Mouse (Mus musculus) midbrain, embryonic 13.5 days (tissue): ENCODE data around the gene Rgs6. TPM values are rescaled to one million over a fixed set of nuclear protein-coding genes. Genes with fewer than 3 reads are reported as not detected.

ENCODE experiments used
- ATAC-seq: fragments of 200-750 bp; cut with Nextera tagmentation; 2 replicates; pipeline ENCODE4 v1.8.0; 2017; ENCODE audit warnings: mild to moderate bottlenecking, moderate TSS enrichment, moderate library complexity
- H3K27ac ChIP-seq: fragments of 300-500 bp; sonication (generic); 2 replicates; pipeline ENCODE4 v1.5.1; 2015; ENCODE audit warnings: inconsistent platforms, mild to moderate bottlenecking, moderate library complexity
- H3K27me3 ChIP-seq: fragments of 300-500 bp; sonication (generic); 2 replicates; pipeline ENCODE4 v1.6.1; 2015; ENCODE audit warnings: mild to moderate bottlenecking, inconsistent platforms
- H3K36me3 ChIP-seq: fragments of 300-500 bp; sonication (generic); 2 replicates; pipeline ENCODE4 v1.6.1; 2015; ENCODE audit warnings: mild to moderate bottlenecking, inconsistent platforms
- H3K4me1 ChIP-seq: fragments of 300-500 bp; sonication (generic); replicated peaks from 2 replicates; pipeline ENCODE4 v1.6.1; 2015; ENCODE audit warnings: inconsistent platforms
- H3K4me2 ChIP-seq: fragments of 300-500 bp; sonication (generic); replicated peaks from 2 replicates; pipeline ENCODE4 v1.6.1; 2015; ENCODE audit warnings: moderate library complexity, mild to moderate bottlenecking, inconsistent platforms
- H3K4me3 ChIP-seq: fragments of 300-500 bp; sonication (generic); replicated peaks from 2 replicates; pipeline ENCODE4 v1.5.1; 2015; ENCODE audit warnings: mild to moderate bottlenecking, inconsistent platforms
- H3K9ac ChIP-seq: fragments of 300-500 bp; sonication (generic); replicated peaks from 2 replicates; pipeline ENCODE4 v1.6.1; 2015; ENCODE audit warnings: mild to moderate bottlenecking, inconsistent platforms
- H3K9me3 ChIP-seq: fragments of 300-500 bp; sonication (generic); 2 replicates; pipeline ENCODE4 v1.6.1; 2016; ENCODE audit warnings: mild to moderate bottlenecking, inconsistent platforms
- WGBS: fragments of 180-500 bp; shearing (Covaris S2); methylation state at CpG from one replicate; pipeline ENCODE4 v1.1.7; 2015; 5-methylcytosine and 5-hydroxymethylcytosine counted together
- polyA plus RNA-seq: library from polyadenylated mRNA; unstranded; fragments of >200 nt; fragmentation: Nextera tagmentation; extraction: Ambion mirVana; gene quantifications from 2 replicates; pipeline ENCODE4 v1.2.1, GENCODE M21; 2015

Gene Rgs6
- polyA plus RNA-seq, 1 experiment from 2014 or later = 11.6 TPM

DNA sequence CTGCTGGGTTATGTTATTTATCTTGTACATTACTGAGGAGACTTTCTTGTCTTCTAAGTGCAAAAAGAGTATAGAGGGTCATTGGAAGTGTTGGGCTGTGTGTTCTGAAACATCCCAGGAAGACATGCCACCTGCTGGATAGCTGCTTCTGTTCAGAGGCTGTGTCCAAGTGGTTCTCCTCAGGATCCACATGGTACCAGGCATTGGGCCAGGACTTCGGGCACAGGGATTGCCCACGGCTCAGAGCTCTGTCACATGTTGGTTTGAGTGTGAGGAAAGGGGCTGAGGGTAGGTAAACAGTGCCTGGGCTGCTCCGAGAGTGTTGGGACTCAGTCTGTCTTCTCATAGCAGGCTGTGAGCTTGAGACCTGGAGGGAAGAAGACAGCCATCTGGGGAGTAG, 79.3 kb downstream of the Rgs6 start:
- H3K36me3 ChIP-seq = no peaks in the 10 kb centered on the region
- H3K27ac ChIP-seq = no peak overlapping the region
- WGBS = 91% methylated on average over 3 of the region's 3 CpGs
- no peaks in the 10 kb centered on the region for H3K9me3 ChIP-seq
- no peak overlapping the region for H3K4me2 ChIP-seq
- no peaks in the 10 kb centered on the region for H3K4me1 ChIP-seq
- H3K4me3 ChIP-seq = no peak overlapping the region
- no peak overlapping the region for H3K9ac ChIP-seq
- H3K27me3 ChIP-seq = no peaks in the 10 kb centered on the region
- no peak for ATAC-seq

DNA sequence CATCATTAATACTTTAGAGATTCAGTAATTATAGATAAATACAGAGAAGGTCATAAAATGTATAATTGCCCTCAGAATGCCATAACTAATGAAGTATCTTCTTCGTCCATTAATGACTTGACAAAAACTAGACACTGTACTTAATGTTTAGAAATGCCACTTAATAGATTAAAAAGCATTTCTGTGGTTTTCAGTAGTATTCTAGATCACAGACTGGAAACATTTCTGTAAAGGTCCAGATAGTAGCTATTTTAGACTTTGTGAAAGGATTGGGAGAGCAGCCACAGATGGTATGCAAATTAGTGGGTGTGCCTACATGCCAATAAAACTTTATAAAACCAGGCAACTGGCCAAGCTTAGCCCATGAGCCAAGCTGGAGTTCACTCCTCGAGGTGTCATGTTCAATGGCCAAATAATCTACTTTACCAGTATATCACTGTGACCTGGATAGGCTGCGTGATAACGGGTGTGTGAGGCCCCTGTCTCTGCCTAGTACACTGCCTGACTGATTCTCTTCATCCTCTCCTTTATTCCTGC, 82.2 kb downstream of the Rgs6 start:
- ATAC-seq = no peak
- no peak overlapping the region for H3K4me3 ChIP-seq
- no peaks in the 10 kb centered on the region for H3K36me3 ChIP-seq
- H3K27me3 ChIP-seq = no peaks in the 10 kb centered on the region
- H3K27ac ChIP-seq = no peak overlapping the region
- 75% methylated on average over 4 of the region's 4 CpGs for WGBS
- no peak overlapping the region for H3K9ac ChIP-seq
- no peak overlapping the region for H3K4me2 ChIP-seq
- peaks cover 6% of the 10 kb centered on the region; the same call in 1 of the 2 replicates for H3K4me1 ChIP-seq
- no peaks in the 10 kb centered on the region for H3K9me3 ChIP-seq

DNA sequence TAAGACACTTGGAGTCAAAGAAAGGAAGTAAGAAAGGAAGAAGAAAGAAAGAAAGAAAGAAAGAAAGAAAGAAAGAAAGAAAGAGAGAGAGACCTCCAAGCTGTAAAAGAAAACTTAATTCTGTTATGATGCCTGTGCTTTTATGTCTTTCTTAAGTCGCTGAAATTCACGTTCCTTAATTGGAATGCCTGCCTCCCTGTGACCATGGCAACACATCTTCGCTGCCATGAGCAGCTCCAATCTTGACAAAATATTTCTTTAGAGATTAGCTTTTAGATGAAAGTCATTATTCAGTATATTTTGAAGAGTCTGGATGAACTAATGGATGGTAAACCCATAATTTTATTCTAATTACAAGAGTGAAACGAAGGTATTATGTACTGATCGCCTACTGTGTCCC, 83.5 kb downstream of the Rgs6 start:
- Histone ChIP-seq H3K27me3 (no peaks in the 10 kb centered on the region), H3K4me1 (peaks cover 9% of the 10 kb centered on the region; the same call in 1 of the 2 replicates), H3K4me3 (no peak overlapping the region), H3K4me2 (no peak overlapping the region), H3K27ac (no peak overlapping the region), H3K9me3 (no peaks in the 10 kb centered on the region), H3K9ac (no peak overlapping the region), H3K36me3 (no peaks in the 10 kb centered on the region)
- WGBS = 81% methylated on average over 5 of the region's 5 CpGs
- no peak for ATAC-seq

- H3K4me2 ChIP-seq = no peak overlapping the region
- H3K9ac ChIP-seq = no peak overlapping the region
- no peak overlapping the region for H3K4me3 ChIP-seq
- no peaks in the 10 kb centered on the region for H3K9me3 ChIP-seq
- H3K27me3 ChIP-seq = no peaks in the 10 kb centered on the region
- no peak overlapping the region for H3K27ac ChIP-seq
- H3K36me3 ChIP-seq = no peaks in the 10 kb centered on the region
- peaks cover 9% of the 10 kb centered on the region; the same call in 1 of the 2 replicates for H3K4me1 ChIP-seq
- ATAC-seq = no peak
- 58% methylated on average over 4 of the region's 4 CpGs for WGBS
Measured at GRCm38 (mm10) chr12:82675137-82675536, 87.0 kb downstream of the Rgs6 start.

DNA sequence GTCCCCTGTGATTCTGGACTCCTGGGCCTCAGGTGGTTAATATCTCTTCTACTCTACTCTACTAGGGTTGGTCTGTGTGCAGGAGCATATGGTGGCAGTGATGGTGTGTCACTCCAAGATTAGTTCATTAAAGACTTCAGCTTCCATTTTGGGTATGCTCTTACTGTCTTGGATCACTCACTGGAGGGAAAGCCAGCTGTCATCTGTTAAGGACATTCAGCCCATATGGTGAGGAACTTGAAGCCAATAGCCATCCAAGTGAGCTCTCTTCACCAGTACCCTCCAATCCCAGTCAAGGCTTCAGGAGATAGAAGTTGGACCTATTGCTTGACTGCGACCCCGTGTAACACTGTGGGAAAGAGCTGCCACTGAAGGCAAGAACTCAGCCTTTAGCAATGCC, 98.9 kb downstream of the Rgs6 start:
- Histone ChIP-seq H3K9ac (no peak overlapping the region), H3K27ac (no peak overlapping the region), H3K4me2 (no peak overlapping the region), H3K4me3 (no peak overlapping the region), H3K27me3 (no peaks in the 10 kb centered on the region), H3K9me3 (no peaks in the 10 kb centered on the region), H3K36me3 (no peaks in the 10 kb centered on the region), H3K4me1 (no peaks in the 10 kb centered on the region)
- WGBS = 85% methylated on average over 2 of the region's 2 CpGs
- no peak for ATAC-seq

DNA sequence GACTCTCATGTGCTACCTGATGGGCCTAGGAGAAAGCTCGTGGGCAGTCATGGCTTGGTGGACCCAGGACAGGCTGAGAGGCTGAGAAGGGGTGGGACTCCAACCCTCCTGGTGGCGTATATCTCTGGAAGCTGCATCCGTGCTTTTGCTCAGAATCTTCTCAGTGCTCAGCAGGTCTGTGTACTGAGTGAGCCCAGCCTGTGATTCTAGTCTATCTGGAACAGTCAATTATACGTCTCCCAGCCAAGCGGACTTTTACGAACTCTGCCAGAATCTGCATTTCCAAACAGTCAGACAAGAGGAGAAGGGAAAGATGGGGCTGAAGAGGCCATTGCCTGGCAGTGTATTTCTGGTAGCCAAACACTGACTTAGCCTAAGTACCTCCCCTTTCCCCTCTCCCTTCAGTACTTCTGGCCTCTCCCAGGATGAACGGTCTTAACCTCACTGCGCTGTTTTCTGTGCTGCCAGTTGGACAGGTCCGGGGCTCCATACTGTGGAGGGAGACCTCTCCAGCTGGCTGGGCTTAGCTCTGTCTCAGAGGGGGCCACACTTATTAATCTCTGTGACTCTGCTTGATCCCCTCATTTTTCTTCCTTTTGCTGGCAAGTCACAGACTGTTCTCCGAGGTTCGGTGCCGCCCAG, 110.9 kb downstream of the Rgs6 start:
- 84% methylated on average over 12 of the region's 12 CpGs for WGBS

GRCm38 (mm10) chr12:82699528-82699905, 111.4 kb downstream of the Rgs6 start:
- WGBS = 90% methylated on average over 3 of the region's 3 CpGs
- no peak overlapping the region for H3K27ac ChIP-seq
- H3K4me3 ChIP-seq = no peak overlapping the region
- ATAC-seq = no peak
- H3K4me1 ChIP-seq = no peaks in the 10 kb centered on the region
- H3K4me2 ChIP-seq = no peak overlapping the region
- no peak overlapping the region for H3K9ac ChIP-seq
- no peaks in the 10 kb centered on the region for H3K27me3 ChIP-seq
- no peaks in the 10 kb centered on the region for H3K9me3 ChIP-seq
- no peaks in the 10 kb centered on the region for H3K36me3 ChIP-seq

More for the DNA sequence above, 110.9 kb downstream of the Rgs6 start:
- H3K9me3 ChIP-seq = no peaks in the 10 kb centered on the region
- no peak for ATAC-seq
- no peaks in the 10 kb centered on the region for H3K4me1 ChIP-seq
- no peak overlapping the region for H3K4me3 ChIP-seq
- no peaks in the 10 kb centered on the region for H3K36me3 ChIP-seq
- no peak overlapping the region for H3K27ac ChIP-seq
- no peaks in the 10 kb centered on the region for H3K27me3 ChIP-seq
- H3K9ac ChIP-seq = no peak overlapping the region
- H3K4me2 ChIP-seq = no peak overlapping the region

- 87% methylated on average over 10 of the region's 10 CpGs for WGBS
Measured at GRCm38 (mm10) chr12:82700241-82700640, 112.1 kb downstream of the Rgs6 start.

GRCm38 (mm10) chr12:82700840-82701239, 112.7 kb downstream of the Rgs6 start:
- no peak for ATAC-seq
- 54% methylated on average over 5 of the region's 5 CpGs for WGBS
- no peak overlapping the region for H3K9ac ChIP-seq
- no peaks in the 10 kb centered on the region for H3K27me3 ChIP-seq
- H3K36me3 ChIP-seq = no peaks in the 10 kb centered on the region
- H3K9me3 ChIP-seq = no peaks in the 10 kb centered on the region
- H3K4me2 ChIP-seq = no peak overlapping the region
- H3K27ac ChIP-seq = no peak overlapping the region
- H3K4me3 ChIP-seq = no peak overlapping the region
- no peaks in the 10 kb centered on the region for H3K4me1 ChIP-seq

More at GRCm38 (mm10) chr12:82700241-82700640, 112.1 kb downstream of the Rgs6 start:
- Histone ChIP-seq H3K9ac (no peak overlapping the region), H3K36me3 (no peaks in the 10 kb centered on the region), H3K27me3 (no peaks in the 10 kb centered on the region), H3K4me3 (no peak overlapping the region), H3K4me2 (no peak overlapping the region), H3K4me1 (no peaks in the 10 kb centered on the region), H3K27ac (no peak overlapping the region), H3K9me3 (no peaks in the 10 kb centered on the region)
- ATAC-seq = no peak

GRCm38 (mm10) chr12:82701359-82701758, 113.3 kb downstream of the Rgs6 start:
- Histone ChIP-seq H3K4me2 (no peak overlapping the region), H3K9ac (no peak overlapping the region), H3K36me3 (no peaks in the 10 kb centered on the region), H3K9me3 (no peaks in the 10 kb centered on the region), H3K27me3 (no peaks in the 10 kb centered on the region), H3K4me3 (no peak overlapping the region), H3K27ac (no peak overlapping the region), H3K4me1 (no peaks in the 10 kb centered on the region)
- 80% methylated on average over 7 of the region's 7 CpGs for WGBS
- ATAC-seq = no peak

DNA sequence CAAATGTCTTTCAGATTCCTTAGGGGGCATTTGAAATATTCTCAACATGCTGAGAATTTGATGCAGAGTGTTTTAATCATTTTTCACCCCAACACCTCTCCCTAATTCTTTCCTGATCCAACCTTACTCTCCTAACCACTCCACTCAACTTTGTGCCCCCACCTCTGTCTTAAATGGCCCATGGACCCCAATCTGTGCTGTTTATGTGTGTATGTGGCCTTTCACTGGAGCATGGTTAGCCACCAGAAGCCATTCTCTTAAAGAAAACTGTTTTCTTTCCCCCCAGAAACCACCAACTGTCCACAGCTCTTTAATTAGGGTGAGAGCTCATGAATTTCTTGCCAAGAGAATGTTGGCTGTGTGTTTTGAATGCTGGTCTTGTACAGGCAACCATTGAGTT, 122.3 kb downstream of the Rgs6 start:
- H3K4me3 ChIP-seq = no peak overlapping the region
- no peak for ATAC-seq
- no peaks in the 10 kb centered on the region for H3K9me3 ChIP-seq
- no peaks in the 10 kb centered on the region for H3K36me3 ChIP-seq
- H3K4me1 ChIP-seq = no peaks in the 10 kb centered on the region
- no peaks in the 10 kb centered on the region for H3K27me3 ChIP-seq
- no peak overlapping the region for H3K9ac ChIP-seq
- no peak overlapping the region for H3K4me2 ChIP-seq
- H3K27ac ChIP-seq = no peak overlapping the region

GRCm38 (mm10) chr12:82714284-82714683, 126.2 kb downstream of the Rgs6 start:
- no peak for ATAC-seq
- Histone ChIP-seq H3K27me3 (no peaks in the 10 kb centered on the region), H3K4me2 (no peak overlapping the region), H3K9ac (no peak overlapping the region), H3K9me3 (no peaks in the 10 kb centered on the region), H3K27ac (no peak overlapping the region), H3K4me1 (no peaks in the 10 kb centered on the region), H3K4me3 (no peak overlapping the region), H3K36me3 (no peaks in the 10 kb centered on the region)
- WGBS = 85% methylated on average over 2 of the region's 2 CpGs

GRCm38 (mm10) chr12:82723017-82723540, 135.0 kb downstream of the Rgs6 start:
- Histone ChIP-seq H3K36me3 (no peaks in the 10 kb centered on the region), H3K27ac (no peak overlapping the region), H3K4me2 (no peak overlapping the region), H3K27me3 (no peaks in the 10 kb centered on the region), H3K4me3 (no peak overlapping the region), H3K9me3 (no peaks in the 10 kb centered on the region), H3K4me1 (no peaks in the 10 kb centered on the region), H3K9ac (no peak overlapping the region)
- 89% methylated on average over 8 of the region's 8 CpGs for WGBS
- ATAC-seq = no peak
